Mouse (Mus musculus) cerebellum, adult (tissue): ENCODE data around the gene Cfap161.

ENCODE experiments used
- ATAC-seq: cut with Nextera tagmentation; 2 replicates; pipeline ENCODE4 v1.9.2; 2017; ENCODE audit warnings: mild to moderate bottlenecking, moderate library complexity, mixed read lengths; ENCODE audit not compliant: insufficient number of reproducible peaks, low FRiP score, low TSS enrichment

Gene Cfap161

GRCm38 (mm10) chr7:83803777-83804176 is 9.1 kb upstream of the Cfap161 start:
- no peak for ATAC-seq

DNA sequence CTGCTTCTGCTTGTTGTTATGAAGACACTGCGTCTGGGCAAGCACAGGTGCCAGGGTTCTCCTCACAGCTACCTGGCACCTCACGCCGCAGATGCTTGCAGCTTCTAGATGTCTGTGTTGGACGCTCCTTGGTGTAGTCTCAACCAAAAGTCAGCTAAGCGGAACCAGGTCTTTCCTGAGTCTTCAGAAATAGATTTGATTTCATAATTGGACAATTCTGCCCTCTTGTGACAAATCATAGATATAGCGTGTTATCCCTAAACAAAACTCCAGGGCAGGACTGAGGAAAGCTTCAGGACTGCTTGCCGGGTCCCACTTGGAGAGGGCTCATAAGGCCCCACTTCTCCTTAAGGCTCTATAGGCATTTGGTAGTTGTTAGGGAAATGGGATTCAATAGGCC is 7.8 kb upstream of the Cfap161 start:
- ATAC-seq = peak; percentile 71

GRCm38 (mm10) chr7:83802007-83802406 is 7.3 kb upstream of the Cfap161 start:
- no peak for ATAC-seq

DNA sequence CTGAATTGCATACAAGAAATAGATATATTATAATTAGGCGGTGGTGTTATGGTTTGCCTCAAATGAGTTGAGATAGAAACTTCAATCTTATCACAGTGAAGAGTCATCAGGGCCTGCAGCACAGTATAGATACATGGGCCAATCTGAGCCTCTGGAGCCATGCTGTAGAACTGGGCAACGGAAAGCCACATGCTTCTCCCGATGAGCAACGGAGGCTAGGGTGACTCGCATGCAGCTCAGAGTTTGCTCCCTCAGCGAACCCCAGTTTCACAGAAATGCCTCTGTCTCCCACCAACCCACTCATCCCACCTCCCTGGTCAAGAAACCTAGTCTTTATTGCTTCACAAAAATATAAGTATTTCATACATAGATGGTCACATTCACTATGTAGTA is 6.8 kb upstream of the Cfap161 start:
- no peak for ATAC-seq

DNA sequence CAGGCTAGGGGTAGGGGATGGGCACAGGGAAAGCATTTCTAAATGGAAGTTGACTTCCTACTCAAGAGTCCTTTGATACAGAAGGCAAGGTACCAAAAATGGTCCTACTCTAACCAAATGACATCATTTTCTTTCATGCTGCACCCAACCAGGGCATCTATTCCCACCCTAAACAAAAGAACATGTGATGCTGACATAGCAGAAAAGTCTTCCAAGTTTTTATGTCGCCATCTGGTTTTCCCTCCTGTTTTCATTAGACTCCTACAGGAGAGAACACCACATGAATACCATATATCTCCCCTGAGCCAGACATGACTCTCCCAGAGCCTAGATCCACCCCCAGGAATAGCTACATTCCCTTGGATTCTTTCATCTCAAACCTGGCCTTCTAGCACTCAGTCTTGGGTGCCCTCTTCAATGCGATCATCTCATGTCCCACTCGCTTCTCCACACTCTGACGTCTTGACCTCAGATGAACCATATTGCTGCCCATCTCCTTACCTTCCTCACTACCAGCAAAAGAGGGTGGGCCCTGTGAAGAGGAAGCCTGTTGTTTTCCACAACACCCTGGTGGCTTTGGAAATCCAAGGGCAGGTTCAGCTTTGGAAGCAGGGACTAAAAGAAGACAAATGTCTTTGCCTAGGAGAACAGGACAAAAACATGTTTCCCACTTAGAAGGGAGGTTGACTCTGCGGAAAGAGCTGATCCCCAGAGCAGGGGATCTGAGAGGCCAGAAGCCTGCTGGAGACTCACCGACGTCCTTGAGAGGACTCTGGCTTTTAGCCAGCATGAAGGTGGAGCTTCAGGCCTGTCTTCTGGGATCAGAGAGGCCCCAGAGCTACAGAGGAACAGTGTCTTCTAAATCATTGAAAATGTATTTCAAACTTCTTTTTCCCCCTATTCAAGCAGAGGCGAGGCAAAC is 6.1 kb upstream of the Cfap161 start:
- ATAC-seq = 0 out of 2 replicates have a peak, but pooled peaks have one; percentile 18

- no peak for ATAC-seq
Measured at GRCm38 (mm10) chr7:83800071-83800470, 5.4 kb upstream of the Cfap161 start.

DNA sequence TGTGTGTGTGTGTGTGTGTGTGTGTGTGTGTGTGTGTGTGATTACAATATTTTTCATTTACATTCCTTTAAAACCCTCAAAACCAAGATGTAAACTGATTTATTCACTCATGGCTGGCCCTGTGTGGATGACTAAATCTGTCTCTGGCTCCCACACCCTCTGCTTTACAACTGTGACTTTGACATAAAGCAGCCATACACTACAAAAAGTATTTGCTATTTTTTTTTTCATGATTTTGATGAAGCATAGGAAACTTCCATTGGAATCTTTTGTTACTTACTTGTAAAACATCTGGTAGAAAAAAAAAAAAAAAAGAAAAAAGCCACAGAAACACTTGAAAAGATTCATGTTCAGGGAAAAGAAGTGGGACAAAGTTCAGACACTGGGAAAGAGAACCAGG is 3.3 kb upstream of the Cfap161 start:
- ATAC-seq = no peak

- no peak for ATAC-seq
Measured at GRCm38 (mm10) chr7:83796177-83796576, 1.5 kb upstream of the Cfap161 start.

DNA sequence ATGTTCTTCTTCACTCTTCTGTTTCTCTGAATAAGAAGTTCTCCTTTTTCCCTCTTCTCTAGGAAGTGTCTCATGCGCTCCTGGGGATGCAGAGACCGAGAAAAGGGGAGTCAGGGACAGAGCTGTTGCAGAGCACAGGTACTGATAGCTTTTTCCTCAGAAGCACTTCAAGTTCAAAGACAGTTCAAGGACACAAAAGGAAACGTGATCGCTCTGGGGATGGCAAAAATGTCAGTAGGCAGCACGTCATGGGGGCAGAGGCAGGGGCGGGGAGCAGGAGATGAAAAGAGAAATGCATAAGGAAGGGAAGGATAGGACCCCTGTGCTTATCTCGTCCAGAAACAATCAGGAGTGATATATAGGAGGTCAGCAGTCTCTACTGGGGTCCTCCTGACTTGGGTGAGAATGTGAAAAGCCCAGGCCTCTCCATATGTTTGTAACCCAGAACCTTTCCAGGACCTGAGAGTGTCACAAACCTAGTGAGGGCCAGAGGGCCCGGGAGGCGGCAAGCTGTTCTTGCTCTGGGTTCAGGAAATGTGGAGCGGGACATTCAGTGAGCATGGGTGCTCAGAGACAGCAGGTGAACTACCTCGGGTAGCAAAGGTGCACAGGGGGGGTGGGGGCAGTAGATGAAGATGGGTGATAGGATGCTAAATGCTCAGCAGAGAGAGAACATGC is 535 bp downstream of the Cfap161 start:
- no peak for ATAC-seq

GRCm38 (mm10) chr7:83780881-83781280 is 13.8 kb downstream of the Cfap161 start:
- no peak for ATAC-seq

GRCm38 (mm10) chr7:83780026-83780425 is 14.7 kb downstream of the Cfap161 start:
- no peak for ATAC-seq

- no peak for ATAC-seq
Measured at GRCm38 (mm10) chr7:83779028-83779427, 15.7 kb downstream of the Cfap161 start.

DNA sequence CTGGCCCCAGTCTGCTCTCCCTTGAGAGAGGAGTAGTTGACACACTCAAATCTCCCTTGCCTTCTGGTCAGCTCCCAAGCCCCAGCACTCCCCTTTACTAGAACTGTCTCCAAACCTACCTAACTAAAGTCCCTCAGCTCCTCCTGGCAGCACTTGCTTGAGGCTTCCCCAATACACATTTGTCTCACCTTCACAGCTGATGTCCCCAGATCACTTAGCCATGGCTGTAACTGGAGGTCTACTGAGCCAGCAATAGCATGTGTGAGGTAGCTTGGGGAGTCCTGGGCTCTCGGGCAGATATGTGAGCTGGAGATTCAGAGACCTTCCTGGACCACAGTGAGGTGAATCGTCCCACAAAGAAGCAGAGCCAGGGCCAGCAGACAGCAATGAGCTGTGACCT is 16.2 kb downstream of the Cfap161 start:
- no peak for ATAC-seq

- no peak for ATAC-seq
Measured at GRCm38 (mm10) chr7:83774721-83775120, 20.0 kb downstream of the Cfap161 start.

- ATAC-seq = peak; percentile 91; the same call in 1 of the 2 replicates
Measured at GRCm38 (mm10) chr7:83763674-83764073, 31.0 kb downstream of the Cfap161 start.

GRCm38 (mm10) chr7:83762336-83762735 is 32.3 kb downstream of the Cfap161 start:
- no peak for ATAC-seq

DNA sequence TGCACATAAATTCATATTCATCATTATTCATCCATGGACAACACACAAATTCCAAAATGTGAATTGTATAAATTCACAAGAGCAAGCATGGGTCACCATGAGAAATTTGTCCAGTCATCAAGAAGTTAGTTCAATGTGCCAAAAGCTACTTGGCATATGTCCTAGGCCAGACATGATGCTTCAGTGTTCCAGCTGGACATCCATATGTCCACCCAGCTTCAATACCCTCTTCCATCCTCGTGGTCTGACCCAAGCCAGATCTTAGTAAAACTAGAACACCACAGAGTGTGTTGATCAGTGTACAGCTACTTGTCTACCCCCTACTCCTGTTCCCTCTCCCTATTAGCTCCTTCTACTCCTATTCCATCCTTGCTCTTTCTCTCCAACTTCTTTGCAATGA is 43.6 kb downstream of the Cfap161 start:
- ATAC-seq = peak; percentile 97

GRCm38 (mm10) chr7:83748405-83748804 is 46.3 kb downstream of the Cfap161 start:
- no peak for ATAC-seq

GRCm38 (mm10) chr7:83746107-83746687 is 48.5 kb downstream of the Cfap161 start:
- no peak for ATAC-seq

GRCm38 (mm10) chr7:83745413-83746106 is 49.1 kb downstream of the Cfap161 start, which contains the start of gene Il16:
Il16 (minus strand) TSS chr7:83745726.
- ATAC-seq = no peak

DNA sequence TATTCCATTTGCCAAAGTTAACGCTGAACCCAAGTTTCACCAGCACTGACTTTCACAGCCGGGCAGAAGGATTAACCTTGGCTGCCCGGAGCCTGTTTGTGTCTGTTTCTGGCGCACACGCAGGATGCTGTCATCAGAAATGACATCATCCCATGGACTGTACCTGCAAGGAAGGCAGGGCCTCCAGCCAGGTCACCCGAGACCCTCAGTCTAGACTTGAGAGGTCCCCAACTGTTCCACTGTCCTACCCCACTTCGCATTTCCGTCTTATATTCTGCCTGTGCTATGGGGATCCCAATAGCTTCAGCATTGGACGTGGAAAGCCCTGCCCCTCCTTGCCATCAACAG is 49.6 kb downstream of the Cfap161 start:
- ATAC-seq = no peak
